Mouse (Mus musculus): Measurements from ENCODE around the gene AL731706.2.

DNA sequence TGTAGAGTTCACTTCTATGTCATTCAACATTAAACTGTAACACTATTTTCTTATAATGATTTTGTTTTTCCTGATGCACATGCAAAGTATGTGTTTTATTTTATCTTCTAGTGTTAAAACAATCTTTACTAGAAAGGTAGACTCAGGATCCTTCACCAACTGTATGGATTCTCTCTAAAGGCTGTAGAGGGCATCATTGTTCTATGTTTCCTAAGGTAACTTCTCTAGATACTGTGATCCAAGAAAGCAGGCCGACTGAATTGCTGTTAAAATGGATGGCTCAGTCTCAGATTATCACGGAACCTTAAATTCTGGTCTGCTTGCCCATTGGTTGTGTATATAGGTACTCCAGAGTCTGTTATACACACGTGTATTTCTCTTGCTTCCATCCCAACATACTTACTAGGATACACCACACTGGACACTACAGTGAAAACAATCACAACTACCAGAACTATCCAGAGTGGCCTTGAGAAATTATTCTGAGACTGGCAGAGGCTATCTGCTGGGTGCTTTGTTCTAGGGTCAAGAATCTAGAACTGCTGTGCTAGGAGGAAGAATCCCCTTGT is 28.9 kb upstream of the AL731706.2 start:
- TF ChIP-seq CTCF (IDR thresholded peaks at IDR 0.05; ENCODE audit: low read depth) (peak; percentile 59), EP300 (IDR thresholded peaks at IDR 0.05; ENCODE audit: low read depth) (no peak)

Data from heart, postnatal 0 days (tissue).